Mouse (Mus musculus) E14TG2a.4 (cell line): Measurements from ENCODE around the gene Plekhg3.

Source experiments
- CTCF ChIP-seq: conservative IDR thresholded peaks from 2 replicates; pipeline ENCODE4 v1.5.1; 2014; ENCODE audit warnings: low read length
- NANOG ChIP-seq: IDR thresholded peaks from 2 replicates; pipeline ENCODE4 v1.6.1; 2014; ENCODE audit warnings: borderline replicate concordance, low read length, mixed read lengths
- POU5F1 ChIP-seq: IDR thresholded peaks from 2 replicates; pipeline ENCODE4 v1.6.1; 2014; ENCODE audit warnings: low read length, borderline replicate concordance

GRCm38 (mm10) chr12:76482446-76482845 is 48.2 kb upstream of the Plekhg3 start:
- no peak for TF ChIP-seq CTCF
- TF ChIP-seq NANOG: no peak
- no peak for TF ChIP-seq POU5F1
